Mouse (Mus musculus): ENCODE data around the gene Helz. TPM values are rescaled to one million over a fixed set of nuclear protein-coding genes. Genes with fewer than 3 reads are reported as not detected.

Helz gene
- total RNA-seq, 2 experiments from 2014 or later, result 34.8 to 34.9 TPM

DNA sequence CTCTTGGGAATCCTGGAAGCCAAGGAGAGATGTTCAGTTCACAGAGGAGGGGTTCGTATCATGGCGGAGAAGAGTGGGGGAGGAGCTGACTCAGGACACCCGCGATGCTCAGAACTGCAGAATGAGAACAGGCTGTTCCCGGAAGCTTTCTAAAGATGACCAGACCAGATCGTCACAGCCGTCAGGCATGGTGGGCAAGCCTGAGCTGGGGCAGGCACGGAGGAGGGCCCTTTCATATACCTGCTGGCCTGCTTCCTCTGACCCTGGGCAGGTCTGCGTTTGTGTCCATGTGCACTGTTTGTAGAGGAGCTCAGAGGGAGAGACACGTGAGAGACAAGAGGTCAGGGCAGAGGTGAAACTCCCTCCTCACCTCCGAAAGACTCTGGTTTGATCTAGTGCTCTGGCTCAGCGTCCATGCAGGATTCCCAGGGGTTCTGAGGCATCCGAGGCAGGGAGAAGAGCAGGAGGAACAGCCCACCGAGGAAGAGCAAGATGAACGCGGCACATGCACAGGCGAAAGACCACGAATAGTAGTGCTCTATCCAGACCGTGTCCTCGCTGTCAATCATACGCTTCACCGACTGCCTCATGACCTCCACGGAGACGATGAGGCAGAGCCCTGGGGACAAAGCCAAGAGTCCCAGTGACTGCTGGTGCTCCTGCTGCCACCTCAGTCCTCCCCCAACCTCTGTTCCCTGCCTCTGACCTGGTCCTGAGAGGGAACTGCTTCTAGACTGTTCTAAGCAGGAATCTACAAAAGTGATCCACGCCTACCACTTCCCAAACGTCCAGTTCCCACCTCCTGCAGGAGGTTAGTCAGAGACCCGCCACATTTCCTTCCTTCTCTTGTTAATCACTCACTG, 155.8 kb downstream of the Helz start:
- intact Hi-C loops (cut with DNase I), result no loop called here
- no peak for DNase-seq (ENCODE audit: extremely low spot score in 1 of 2, low spot score in 2 of 2)

DNA sequence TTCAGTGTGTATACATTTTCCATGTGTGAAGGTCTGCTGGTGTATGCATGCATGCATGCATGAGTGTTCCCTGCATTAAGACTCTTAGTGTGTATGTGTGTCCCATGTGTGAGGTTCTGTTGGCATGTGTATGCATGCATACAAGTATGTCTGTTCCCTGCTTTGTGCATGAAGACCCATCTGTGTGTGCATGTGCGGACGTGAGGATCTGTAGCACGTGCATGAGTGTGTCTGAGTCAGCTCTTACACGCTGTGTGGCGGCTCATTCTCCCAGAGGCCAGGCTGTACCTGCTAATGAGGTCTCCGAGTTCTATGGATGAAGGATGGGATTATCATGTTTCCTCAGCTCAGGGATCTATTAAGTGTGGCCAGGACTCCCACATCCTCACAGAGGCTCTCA, 157.3 kb downstream of the Helz start:
- intact Hi-C loops (cut with DNase I), result no loop called here
- DNase-seq (ENCODE audit: extremely low spot score in 1 of 2, low spot score in 2 of 2), result no peak

DNA sequence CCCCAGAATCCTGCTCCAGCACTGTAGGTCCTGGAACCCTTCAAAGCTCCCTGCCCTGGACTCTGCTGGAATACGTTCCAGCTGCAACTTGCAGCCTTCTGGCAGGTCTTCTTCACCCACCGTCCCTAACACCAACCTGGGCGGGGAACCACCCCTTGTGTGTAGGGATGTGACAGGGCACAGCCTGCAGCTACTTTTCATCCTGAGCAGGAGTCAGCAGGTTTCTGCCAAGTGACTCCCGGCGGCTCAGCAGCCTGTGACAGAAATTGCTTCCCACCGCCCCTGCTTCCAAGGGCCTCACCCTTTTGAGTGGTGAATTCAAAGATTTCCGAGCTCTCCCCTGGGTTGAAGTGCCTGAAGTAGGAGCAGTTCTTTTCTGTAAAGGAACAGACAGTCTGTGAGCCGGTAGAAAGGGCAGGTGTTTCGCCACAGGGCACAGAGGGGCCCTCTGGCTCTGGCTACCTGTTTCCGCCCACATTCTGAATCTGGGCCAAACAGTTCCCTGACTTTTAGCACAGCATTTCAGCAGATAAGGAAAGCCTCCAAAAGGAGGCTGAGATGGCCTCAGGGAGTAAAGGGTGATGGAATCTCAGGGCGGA, 157.8 kb downstream of the Helz start:
- DNase-seq (ENCODE audit: extremely low spot score in 1 of 2, low spot score in 2 of 2), result no peak
- intact Hi-C loops (cut with DNase I), result no loop called here

DNA sequence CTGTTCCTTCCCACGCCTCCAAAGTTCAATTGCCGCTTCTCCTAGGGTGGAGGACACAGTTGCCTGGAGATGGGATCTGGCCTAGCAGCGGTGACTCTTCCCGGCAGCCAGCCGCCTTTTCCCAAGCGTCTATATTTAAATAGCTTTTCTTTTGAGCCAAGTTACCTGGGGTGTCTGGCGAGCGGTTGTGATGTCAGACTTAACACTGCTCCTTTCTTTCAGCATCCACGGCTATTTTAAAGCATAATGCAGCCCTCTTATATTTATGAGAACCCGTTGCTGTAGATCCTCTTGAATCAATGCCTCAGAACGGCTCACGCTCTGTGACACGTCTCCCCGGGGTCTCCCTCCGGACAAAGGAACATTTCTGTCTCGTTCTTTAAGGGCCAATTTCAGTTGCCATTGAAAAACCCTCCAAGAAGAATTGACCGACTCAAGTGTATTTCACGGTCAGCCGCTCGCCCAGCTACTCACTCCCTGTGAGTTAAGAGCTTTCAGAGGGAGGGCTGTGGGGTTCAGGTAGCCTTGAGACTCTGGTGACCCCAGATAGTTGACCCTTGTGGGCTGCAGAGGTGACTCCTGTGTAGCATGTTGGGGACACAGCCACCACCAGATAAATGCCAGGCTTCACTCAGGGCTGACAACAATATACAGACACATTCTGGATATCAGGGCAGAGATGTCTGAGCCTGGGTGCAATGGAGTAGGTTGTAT, 160.3 kb downstream of the Helz start:
- no peak for DNase-seq (ENCODE audit: extremely low spot score in 1 of 2, low spot score in 2 of 2)
- intact Hi-C loops (cut with DNase I), result no loop called here

DNA sequence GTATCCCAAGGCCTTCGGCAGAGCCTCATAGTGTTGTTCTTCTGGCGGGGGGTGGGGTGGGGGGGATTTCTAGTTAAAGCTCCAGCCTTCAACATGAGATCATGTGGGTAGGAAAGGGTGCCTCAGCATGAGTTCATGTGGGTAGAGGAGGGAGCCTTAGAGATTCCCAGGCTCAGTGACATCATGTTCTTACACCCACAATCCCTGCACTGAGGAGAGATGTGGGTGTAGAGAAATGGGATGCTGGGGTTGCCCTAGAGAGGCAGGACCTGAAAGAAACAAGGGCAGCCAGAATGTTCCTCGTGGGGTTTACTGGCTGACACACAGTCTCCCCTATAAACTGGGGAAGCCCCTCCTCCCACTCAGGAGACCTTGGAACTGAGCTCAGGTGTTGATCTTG, 162.6 kb downstream of the Helz start:
- no peak for DNase-seq (ENCODE audit: extremely low spot score in 1 of 2, low spot score in 2 of 2)
- intact Hi-C loops (cut with DNase I), result no loop called here

DNA sequence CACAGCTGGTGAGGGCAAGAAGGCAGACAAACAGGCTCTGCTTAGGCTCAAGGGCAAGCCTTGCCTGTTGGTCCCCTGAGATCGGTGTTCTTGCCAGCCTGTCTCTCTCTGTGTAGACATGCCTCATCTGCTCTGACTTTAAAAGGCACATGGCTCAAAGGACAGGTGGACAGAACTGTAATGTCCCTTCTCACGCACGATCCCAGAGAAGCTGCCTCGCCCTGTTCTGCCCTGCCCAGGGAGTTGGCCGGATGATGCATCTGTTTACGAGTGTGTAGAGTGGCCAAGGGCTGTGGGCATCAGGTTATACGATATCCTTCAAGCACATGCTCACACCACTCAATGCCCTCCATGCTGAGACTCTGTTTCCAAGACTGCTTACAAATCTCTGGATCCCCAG, 166.6 kb downstream of the Helz start:
- DNase-seq (ENCODE audit: extremely low spot score in 1 of 2, low spot score in 2 of 2), result no peak
- intact Hi-C loops (cut with DNase I), result no loop called here

DNA sequence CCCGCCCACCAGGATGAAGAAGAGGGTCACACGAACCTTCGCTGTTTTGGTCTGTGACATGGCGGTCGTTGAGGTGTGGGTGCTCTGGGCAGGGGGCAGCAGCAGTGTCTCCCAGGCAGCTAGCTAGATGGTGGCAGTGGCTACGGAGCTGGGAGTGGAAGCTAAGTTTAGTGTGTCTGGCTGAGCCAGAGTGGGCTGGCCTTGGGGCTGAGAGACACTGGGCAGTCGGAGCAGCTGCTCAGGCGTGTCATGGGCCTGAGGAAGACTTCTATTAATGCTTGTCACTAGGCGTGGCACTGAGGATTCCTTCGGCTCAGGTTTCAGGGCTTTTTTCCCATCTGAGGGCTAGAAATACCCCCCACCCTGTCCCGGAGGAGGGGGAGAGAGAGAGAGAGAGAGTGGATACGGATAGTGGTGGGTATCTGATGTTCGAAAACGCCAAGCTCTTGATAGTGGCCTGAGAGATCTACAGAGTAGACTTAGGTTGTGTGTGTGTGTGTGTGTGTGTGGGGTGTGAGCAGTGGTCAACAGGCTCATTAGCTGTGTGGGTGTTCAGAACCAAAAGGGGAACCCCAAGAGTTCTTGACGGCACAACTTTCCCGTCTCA, 168.7 kb downstream of the Helz start, which contains the start of gene Cacng1:
Cacng1 (minus strand) TSS at position 191 of the 607 bp plus-strand sequence.
- DNase-seq (ENCODE audit: extremely low spot score in 1 of 2, low spot score in 2 of 2), result no peak
- intact Hi-C loops (cut with DNase I), result no loop called here

DNA sequence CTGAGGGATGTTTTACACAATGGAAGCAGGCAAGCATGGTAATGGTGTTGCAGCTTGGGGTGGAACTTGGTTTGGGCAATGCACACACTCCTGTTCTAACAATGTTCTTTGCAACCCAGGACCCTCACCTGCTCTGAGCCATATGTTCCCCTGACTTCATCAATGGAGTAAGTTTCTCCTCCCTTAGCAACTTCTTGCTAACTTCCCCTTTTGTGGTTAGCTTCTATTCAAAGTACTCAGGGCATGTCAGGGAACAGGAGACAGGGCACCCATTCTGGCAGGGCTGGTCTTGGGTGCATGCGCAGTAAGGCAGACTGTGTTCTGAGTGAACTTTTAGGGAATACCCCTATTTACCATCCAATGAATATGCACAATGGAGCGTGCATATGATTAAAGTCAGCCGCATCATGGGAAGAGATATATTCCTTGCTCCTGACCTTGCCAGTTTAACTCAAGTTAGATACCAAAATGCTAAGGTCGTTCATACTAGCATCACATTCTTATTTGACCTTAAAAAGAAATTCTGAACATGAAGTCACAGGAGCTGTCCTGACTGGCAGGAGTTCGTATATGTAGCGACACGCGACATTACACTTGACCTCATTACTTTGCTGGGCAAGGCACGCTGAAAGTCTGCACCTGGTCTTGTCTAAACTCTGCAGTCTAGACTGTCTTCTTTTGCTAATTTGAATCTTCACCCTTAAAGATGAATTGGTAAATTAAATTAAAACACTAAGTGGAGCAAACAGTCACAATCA, 172.7 kb downstream of the Helz start:
- no peak for DNase-seq (ENCODE audit: extremely low spot score in 1 of 2, low spot score in 2 of 2)
- intact Hi-C loops (cut with DNase I), result no loop called here

DNA sequence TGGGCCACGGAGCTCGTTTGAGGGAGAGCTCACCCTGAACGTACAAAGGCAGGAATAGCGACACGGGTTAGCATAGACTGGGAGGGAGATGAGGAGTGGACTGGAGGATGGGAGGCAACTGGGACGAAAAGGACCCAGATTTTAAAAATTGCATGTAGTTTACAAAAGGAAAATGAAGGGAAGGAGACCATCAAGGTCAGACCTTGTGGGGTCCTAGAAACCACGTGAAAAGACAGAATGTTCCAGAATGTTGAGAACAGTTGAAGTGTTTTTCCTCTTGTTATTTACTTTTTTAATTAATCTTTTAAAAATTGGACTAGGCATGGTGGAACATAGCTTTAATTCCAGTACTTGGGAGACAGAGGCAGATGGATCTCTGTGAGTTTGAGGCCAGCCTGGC, 173.3 kb downstream of the Helz start:
- DNase-seq (ENCODE audit: extremely low spot score in 1 of 2, low spot score in 2 of 2), result no peak
- intact Hi-C loops (cut with DNase I), result no loop called here

DNA sequence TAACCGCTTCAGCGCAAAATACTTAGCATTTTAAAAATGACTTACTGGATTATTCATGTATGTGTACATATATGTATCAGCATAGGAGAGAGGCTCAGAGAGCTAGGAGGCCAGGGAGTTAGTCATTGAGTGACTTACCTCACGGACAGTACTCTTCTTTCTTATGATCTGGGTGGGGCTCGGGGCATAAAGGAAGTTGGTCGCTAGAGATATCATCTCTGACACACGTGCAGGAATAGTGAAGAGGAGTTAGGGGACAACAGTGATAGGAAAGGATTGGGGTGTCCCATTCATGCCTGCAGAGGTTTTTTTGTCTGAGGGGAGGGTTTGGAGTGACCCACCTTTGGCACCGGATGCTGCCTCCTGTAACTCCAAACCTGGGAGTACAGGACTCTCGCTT, 176.9 kb downstream of the Helz start:
- intact Hi-C loops (cut with DNase I), result no loop called here

DNA sequence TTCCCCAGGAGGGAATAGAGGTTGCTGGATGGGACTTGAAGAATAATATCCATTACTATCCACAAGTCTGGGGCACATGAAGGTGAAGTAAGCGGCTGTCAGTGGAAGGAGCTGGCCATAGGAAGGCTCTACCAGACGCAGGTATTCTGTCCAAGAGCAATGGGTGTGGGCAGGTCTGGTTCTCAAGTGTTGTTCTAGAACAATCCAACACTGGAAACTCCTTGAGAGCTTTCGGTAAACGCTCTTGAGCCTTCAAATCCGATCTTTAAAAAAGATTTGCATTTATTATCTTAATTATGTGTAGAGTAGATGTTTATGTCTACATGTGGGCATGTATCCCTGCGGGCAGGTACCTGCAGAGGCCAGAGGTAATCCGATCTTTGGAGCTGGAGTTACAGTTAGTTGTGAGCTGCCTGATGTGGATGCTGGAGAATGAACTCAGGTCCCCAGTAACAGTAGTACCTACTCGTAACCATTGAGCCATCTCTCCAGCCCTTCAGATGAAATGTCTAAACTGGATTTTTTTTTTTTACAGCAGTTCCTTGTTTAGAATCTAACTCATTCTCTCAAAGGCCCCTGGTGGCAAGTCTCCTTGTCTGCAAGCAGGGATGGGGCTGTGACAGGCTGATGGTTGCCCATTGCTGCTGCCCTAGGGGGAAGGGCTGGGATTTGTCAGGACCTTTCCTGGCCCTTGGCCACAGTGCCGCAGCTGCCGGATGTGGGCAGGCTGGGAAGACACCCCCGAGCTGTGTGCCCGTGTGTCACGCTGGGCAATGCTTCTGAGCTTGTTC, 180.5 kb downstream of the Helz start:
- intact Hi-C loops (cut with DNase I), result no loop called here
- peak; percentile 31 to 71 for DNase-seq (ENCODE audit: extremely low spot score in 1 of 2, low spot score in 2 of 2)

More for the DNA sequence above, 176.9 kb downstream of the Helz start:
- DNase-seq (ENCODE audit: extremely low spot score in 1 of 2, low spot score in 2 of 2), result no peak

DNA sequence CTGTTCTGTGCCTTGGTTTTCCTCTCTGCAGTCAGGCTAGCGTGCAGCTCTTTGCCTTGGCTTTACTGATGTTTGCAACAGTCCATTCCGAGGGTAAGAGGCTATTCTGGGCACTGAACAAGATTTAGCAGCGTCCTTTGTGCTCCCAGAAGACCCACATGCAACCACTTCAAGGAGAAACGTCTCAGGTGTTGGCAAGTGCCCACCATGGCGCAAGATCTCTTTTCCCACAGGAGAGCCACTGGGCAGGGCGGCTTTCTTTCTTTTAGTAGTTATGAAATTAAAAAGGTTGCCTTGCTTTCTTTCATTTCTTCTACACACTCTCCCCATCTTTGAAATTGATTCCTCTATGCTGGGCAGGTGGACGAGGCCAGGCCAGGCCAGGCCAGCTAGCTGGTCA, 181.4 kb downstream of the Helz start:
- DNase-seq (ENCODE audit: extremely low spot score in 1 of 2, low spot score in 2 of 2), result no peak
- intact Hi-C loops (cut with DNase I), result no loop called here

DNA sequence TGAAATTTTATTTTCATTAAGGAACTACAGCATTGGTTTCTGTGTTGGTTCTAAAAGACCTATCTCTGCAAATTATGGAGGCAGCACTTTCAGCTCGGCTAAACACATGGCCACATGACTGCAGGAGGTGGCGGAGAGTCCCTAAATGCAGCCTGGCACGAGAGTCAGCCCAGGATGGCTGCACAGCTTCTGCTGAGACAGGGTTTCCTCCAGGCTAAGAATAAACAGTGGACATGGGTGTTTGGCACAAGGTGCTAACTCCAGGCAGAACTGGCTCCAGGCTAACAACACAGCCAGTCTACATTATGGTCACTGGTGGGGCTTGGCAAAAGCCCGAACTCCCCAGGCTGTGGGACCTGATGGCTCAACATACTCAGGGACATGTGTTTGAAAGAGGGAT, 183.2 kb downstream of the Helz start:
- intact Hi-C loops (cut with DNase I), result no loop called here
- DNase-seq (ENCODE audit: extremely low spot score in 1 of 2, low spot score in 2 of 2), result no peak

DNA sequence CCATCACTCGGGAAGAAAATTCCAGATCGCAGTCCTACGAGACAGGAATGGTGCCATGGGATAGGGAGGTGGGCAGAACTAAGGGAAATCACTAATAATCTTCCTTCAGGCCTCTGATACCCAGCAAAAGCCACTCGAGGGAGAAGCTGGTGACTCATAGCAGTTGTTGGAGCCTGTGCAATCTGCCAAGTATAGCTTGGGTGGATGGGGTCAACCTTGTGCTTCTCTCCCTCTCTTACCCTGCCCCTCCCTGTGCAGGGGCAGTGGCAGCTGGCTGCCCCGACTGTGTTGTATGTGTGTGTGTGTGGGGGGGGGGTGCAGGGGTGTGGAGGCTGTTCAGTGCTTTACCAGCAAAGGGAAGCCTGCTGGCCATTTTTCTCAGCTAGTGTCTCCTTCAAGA, 183.8 kb downstream of the Helz start:
- no peak for DNase-seq (ENCODE audit: extremely low spot score in 1 of 2, low spot score in 2 of 2)
- intact Hi-C loops (cut with DNase I), result no loop called here

DNA sequence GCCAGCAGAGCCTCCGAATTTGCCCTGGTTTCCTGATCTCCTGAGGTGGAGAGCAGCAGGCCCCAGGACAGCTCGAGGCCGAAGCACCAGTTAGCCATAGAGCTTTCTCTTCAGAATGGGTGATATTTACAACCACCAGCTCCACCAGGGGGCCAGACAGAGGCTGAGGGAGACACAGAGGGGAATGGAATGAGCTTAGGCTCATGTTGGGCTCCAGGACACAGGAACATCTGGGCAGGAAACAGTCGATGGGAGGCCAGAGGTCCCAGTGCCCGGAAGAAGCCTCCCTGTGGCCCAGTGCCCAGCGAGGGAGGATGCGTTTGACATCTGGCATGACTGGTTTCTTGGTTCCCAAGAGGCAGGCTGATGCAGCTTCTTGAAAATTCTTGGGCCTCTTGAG, 186.4 kb downstream of the Helz start:
- intact Hi-C loops (cut with DNase I), result no loop called here
- peak in 1 of 2 experiments; percentile 44 for DNase-seq (ENCODE audit: extremely low spot score in 1 of 2, low spot score in 2 of 2)

DNA sequence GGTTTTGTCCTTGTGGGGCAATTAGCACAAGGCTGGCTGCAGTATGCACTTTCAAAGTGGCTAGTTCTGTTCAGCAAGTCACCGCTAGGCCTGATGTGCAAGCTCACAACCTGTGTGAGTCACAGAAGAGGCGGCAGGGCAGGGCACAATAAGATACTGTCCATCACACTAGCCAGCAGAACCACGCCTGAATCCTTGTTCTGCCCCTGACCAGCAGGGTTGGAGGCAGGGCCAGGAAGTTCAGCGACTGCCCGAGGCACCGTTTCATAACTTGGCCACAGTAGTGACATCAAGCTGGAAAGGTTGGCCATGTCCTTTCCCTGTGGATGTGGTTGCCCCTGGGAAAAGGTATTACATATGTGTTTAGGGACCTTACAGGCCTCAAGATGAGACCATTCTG, 190.2 kb downstream of the Helz start:
- intact Hi-C loops (cut with DNase I), result no loop called here
- no peak for DNase-seq (ENCODE audit: extremely low spot score in 1 of 2, low spot score in 2 of 2)

DNA sequence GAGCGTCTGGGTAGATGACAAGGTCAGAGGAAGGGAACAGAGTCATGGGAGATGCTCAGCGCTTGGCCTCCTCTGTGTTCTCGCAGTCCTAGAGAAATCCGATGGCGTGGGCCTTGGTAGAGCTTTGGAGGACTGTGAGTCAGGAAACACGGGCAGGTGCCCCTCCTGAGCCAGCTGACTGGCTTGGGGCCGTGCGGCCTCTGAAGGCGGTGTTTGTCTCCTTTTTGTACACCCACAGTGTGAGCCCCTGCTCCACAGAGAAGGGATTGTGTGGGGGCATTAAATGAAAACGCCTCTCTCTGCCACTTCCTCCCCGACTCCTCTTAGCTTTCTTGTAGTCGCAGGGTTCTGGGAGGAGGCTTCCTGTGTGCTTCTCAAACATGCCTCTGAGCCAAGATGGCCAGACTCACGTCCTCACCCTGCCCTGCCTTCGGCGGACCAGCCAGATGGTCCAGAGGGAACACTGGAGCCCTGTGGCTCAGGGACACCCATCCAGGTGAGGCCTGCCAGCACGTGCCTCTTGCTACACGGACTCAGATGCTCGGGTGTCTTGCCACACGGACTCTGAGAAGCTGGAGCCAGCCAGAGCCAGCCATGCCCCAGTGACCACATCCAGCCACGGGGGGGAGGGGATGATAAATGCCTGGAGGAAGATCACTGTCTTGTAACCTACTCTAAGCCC, 190.8 kb downstream of the Helz start:
- peak in 1 of 2 experiments; percentile 52 for DNase-seq (ENCODE audit: extremely low spot score in 1 of 2, low spot score in 2 of 2)
- intact Hi-C loops (cut with DNase I), result no loop called here

DNA sequence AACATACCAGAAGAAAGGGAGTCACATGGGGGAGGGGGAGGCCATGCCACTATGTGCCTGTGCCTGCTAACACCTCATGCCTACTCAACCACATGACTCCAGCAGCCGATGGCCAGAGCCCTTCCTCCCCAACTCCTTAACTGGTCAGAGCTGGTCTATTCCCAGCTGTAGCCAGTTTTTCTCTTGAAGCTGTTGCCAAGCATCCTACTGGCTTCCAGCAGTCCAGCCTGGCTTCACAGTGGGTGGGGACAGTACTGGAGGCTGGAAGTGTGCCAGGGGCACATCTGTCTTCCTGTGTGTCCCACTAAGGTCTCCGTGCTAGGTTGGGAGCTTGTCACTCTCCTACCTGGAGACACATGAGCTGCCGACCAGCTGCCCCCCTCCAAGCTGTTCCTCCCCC, 195.4 kb downstream of the Helz start:
- peak in 1 of 2 experiments; percentile 62 for DNase-seq (ENCODE audit: extremely low spot score in 1 of 2, low spot score in 2 of 2)
- intact Hi-C loops (cut with DNase I), result no loop called here

Measured in left cerebral cortex, postnatal 10 days (tissue).